Mouse (Mus musculus): ENCODE measurements around the gene Slk.

Gene Slk

GRCm38 (mm10) chr19:47579225-47579787 lies at the start of gene Slk:
Slk (plus strand) TSS chr19:47579678.
- DNase-seq, result peak; percentile 88

GRCm38 (mm10) chr19:47531309-47531708 lies 48.2 kb upstream of the Slk start:
- peak; percentile 51 for DNase-seq

DNA sequence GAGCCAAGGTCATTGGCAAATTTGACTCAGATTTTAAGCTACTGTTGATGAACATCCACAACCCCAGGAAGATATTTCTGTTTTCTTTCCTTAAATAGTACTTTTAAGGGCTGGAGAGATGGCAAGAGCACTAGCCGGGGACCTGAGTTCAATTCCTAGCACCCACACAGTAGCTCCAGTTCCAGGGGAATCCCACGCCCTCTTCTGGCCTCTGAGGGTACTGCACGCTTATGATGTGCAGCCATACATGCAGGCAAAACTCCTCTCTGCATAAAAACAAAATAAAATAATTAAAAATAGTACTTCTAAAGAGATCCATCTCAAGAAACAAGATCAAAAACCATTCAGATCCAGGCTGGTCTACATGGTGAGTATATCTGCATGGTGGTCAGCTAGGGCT lies 47.0 kb upstream of the Slk start:
- DNase-seq, result no peak

DNA sequence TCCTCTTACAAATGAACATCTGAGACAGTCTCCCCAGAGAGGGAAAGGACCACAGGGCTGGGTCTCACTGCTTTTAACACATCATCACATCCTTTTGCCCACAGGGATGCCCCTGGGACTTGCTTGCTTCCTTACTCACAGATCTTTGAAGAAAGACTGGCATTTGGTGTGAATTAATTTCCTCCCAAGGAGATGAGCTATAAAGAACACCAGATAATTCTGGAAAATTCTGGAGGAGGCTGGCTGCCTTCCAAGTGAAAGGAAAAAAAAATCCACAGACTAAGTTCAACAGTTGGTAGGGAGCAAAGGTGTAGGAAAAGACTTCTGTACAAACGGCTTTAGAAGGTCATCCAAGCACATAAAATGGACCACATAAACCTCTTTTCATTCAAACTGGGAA lies 45.3 kb upstream of the Slk start:
- DNase-seq, result no peak

DNA sequence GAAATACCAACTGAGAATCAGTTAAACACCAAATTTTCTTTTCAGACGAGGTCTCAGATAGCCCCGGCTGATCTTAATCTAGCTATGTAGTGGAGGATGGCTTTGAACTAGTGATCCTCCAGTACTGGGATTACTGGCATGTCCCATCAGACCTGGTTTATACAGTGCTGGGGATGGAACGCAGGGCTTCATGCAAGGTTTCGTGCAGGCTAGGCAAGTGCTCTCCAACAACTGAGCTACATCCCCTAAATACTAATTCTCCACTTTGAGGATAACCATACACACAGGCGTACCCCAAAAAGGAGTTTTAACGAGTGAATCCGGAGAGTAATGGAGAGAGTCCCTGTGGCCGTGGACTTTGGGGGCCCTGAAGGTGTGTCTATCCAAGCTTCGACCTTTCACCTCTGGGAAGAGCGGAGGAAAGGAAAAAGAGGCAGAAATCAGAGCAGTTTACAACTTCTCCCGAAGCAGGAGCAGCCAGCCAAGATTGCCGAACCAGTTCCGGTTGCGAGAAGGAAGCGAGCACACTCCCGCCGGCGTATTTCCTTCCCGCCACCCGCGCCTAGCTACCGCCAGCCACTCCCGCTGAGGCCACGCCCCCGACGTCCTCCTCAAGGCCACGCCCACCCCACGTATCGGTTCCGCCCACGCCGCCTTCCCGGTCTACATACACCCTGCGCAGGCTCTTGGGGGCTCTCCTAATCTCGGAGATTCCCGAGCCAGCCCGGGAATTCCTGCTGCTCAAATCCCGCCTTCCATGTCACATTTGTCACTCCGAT lies 42.8 kb upstream of the Slk start:
- peak; percentile 99 for DNase-seq

DNA sequence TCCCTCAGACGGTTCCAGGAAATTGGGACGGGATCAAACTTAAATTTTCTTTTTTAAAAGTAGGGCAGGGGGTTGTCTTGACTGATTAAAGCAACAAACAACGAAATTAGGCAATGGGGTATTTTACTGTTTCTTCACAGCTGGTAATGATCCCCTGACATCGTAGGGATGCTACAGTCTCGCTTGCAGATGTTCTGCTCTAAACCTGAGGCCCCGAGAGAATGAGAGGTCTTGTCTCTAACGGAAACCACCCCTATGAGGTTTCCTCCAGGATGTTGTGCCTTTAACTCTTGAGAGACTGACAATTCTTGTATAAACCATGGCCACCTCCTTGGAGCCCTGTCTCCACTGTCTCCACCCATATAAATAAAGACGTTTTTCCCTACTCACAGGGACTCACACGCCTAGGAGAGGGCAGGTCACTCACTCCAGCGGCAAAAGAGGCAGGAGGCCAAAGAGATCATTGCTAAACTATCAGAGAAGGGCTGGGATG lies 42.1 kb upstream of the Slk start, which contains the start of gene Stn1:
Gene Stn1 (minus strand): TSS at position 208 of the 493 bp plus-strand sequence.
- DNase-seq, result no peak

DNA sequence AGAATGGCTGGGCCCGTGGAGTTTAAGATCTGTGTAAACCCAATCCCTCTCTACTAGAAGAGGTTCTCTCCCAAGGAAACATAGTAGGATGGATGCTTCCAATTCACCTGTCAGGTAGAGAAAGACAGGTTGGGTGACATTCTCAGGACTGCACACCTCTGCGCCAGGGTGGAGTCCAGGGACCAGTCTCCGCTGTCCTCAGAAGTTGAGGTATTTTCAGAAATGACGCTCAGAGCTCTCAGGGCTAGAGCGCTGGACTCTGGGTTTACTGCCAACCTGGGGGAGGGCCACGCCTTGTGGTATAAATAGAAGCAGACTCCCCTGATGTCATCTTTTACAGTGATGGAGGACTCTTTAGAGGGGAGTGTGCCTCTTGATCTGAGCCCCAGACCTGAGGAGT lies 41.6 kb upstream of the Slk start:
- DNase-seq, result no peak

GRCm38 (mm10) chr19:47538801-47539200 lies 40.7 kb upstream of the Slk start:
- peak; percentile 68 for DNase-seq

DNA sequence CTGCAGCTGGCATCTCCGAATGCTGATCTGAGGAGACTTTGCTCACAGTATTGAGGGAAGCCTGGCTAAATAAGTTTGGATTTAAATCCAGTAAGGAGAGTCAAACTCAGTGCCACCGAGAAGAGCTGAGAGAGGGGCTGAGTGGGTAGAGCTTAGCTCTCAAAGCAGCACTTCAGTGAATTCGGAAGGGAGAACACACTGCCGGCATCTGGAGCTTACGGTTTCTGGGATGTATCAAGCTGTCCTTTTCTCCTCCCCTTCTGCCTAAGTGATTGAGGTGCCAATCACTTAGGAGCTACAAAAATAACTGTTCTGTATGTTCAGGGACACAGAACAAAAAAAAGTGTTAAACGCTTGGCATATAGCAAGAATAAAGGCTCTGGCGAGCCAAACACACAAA lies 37.0 kb upstream of the Slk start:
- no peak for DNase-seq

DNA sequence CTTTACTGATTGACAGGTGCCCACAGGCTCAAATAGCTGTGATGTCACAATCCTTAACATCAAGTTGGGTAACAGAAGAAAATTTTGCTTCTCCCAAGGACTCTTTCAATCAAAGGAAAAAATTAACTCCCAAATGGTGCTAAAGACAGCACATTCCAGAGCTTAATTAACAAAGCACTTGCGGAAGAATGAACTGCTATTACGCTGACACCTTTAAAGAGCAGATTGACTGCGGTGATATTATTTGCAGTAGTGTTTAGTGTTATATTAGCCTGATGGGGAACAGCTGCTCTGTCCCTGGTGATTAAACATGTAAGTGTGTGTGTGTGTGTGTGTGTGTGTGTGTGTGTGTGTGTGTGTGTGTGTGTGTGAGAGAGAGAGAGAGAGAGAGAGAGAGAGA lies 34.4 kb upstream of the Slk start:
- no peak for DNase-seq

GRCm38 (mm10) chr19:47545528-47545927 lies 34.0 kb upstream of the Slk start:
- DNase-seq, result no peak

DNA sequence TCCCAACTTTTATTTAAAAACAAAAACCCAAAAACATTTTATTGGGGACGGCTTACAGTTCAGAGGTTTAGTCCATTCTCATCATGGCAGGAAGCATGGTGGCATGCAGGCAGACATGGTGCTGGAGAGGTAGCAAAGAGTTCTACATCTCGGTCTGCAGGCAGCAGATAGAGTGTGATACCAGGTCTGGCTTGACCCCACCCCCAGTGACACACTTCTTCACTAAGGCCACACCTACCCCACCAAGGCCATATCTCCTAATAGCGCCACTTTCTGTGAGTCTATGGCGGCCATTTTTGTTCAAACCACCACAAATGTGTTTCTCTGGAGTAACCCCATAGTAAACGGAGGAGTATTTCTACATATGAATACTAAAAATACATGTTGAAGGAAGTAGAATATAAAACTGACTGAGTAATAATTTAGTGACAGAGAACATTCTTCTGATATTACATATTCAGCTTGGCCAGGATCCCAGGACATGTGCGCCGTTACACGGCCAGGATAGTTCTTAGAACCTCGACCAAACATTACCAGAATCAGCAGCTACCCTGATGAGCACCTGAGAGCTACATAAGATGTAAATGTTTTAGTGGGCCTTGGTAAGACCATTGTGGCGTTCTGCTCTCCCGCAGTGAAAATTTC lies 30.9 kb upstream of the Slk start:
- DNase-seq, result peak; percentile 21

DNA sequence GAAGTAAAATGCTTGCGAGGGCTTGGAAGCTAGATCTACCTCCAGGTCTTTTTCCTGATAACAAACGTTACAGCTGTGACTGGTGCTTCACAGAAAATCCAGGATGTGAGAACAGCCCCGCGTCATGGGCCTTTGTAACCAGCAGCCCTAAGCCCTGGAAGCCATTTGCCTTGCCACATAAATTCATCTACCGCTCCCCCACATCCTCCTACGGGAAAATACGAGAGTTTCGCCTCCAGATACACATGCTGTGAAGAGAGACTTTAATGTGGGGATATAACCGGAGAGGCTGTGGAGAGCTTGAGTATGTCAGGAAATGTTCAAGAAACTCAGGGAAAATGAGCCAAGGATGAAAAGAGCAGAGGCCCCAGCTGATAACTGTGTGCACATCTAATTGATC lies 30.3 kb upstream of the Slk start:
- DNase-seq, result no peak

DNA sequence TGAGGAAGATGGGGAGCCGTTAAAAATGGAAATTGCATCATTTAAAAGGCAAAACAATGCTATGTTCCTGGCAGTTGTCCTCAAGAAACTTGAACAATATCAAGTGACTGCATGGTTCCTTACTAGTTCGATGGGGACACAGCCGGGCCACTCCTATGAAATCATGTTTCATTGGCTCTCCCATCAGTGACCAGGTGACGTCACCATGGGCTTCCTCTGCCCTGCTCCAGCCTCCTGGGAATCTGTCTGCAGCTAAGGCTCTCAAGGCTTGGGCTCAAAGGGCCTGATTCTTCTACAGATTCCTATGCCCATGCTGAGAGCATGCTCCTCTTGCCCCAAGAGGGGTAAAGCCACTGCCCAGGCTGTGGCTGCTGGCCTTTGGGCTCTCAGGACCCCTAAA lies 29.9 kb upstream of the Slk start:
- DNase-seq, result no peak

DNA sequence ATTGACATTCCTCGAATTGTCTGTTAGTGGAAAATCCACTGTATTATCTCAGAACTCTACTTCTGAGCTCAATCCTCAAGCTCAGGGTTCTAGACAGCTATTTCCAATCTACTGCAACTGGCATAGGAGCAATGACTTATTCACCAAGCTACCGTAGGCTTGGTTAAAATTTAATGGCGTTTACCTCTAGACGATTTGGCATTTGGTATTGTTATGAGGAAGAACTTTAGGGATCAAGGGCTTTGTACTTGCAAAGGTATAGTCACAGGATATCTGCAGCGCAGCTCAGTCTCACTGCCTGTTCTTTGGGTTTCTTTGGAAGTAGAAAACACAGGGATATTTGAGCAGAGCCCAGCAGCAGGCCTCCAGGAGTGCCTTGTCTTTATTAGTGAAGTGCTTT lies 20.3 kb upstream of the Slk start:
- no peak for DNase-seq

DNA sequence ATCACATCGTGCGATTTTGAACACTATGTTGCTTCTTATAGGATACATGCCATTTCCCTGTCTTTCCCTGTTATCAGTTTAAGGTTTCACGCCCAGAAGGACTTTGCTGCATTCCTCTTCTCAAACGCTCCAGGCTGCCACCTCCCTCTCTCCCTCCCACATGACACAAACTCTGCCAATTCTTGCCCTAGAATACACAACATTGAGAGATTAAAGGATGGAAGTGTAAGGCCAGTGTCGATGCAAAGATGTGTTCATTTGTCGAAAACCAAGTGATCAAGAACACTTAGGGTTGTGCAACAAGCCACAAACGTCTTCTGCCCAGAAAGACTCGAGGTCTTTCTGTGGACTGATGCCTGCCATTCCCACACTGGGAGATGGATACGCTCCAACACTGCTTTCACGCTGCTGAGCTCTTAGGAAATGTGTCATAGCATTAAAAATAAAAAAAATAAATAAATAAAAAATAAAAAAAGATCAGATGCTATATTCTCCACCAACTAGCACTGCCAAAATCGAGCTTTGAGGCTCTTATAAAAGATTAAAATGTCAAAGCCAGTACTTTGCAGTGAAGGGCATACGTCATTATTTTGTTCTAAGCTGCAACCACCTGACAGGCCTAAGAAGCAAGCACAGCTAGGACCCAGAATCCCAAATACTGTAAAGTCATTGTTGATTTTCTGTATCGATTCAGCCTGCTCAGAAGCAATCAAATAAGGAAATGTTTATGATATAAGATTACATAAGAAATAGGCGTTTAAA lies 19.5 kb upstream of the Slk start:
- no peak for DNase-seq

GRCm38 (mm10) chr19:47560544-47561161 lies 18.8 kb upstream of the Slk start:
- DNase-seq, result peak; percentile 24

- no peak for DNase-seq
Measured at GRCm38 (mm10) chr19:47561996-47562441, 17.5 kb upstream of the Slk start.

DNA sequence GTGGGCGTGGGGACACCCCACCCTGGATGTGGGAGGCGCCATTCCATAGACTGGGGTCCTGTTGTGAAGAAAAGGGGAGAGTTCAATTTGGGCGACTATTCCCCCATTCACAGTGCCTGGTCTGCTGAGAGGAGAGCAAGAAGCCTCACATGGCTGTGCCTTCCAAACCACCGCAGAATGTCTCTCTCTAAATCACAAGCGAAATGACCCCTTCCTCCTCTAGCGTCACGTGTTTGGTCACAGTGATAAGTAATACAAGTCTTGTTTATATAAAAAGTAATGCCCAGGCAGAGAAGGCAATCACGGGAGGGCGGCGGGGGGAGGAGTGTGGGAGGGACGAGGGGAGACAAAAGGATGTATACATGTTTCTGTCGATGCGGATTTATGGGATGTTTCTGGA lies 15.8 kb upstream of the Slk start:
- DNase-seq, result no peak

DNA sequence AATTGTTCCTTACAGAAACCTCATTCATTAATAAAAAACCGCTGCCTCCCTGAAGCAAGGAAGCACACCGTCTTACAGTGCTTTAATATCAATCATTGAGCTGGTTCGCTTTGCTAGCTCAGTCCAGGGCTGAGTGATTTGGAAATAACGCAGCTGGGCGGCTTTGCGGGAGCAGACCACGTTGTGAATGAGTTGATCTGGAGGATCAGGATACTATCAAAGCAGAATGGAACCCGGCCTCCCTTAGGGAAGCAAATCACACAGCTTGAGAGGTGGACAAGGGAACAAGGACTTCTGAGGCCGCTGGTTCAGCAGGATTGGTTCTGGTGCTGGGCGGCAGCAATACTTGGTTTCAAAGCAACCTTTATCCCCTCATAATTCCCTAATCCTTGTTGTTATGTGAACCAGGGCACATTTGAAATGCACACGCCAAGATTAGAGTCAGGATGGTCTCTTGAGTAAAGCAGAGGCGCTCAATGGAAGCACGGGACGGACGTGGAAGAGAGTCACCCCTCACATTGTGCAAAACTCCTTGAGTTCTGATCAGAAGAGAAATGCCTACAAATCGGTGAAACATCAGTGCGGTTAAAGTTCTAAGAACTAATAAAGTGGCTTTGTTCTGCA lies 14.3 kb upstream of the Slk start:
- no peak for DNase-seq

GRCm38 (mm10) chr19:47565994-47566393 lies 13.5 kb upstream of the Slk start:
- no peak for DNase-seq

DNA sequence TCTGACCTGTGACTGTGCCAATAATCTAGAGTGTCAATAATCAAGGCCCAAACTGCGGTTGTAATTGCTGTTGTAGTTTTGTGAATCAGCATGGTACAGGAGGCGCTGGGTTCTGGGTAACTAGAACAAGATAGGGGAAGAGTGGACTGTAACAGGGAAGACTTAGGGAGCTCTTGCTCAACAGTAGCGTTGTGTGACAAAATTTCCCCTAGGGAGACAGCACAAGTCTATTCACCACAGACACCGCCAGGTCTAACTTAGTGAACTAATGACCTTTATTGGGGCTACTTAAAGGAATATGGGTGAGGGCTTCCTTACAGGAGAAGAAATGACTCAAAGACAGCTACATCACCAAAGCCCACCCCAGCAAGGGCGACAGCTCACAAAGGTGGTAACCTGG lies 9.4 kb upstream of the Slk start:
- DNase-seq, result no peak

Data from liver (tissue).